Mouse (Mus musculus): ENCODE data around the gene Lct.
"Not testable (repeated sequence)": the region's sequence is repeated elsewhere in the genome, so short reads cannot be mapped to it uniquely, and the experiment has no call there.

The Lct gene

DNA sequence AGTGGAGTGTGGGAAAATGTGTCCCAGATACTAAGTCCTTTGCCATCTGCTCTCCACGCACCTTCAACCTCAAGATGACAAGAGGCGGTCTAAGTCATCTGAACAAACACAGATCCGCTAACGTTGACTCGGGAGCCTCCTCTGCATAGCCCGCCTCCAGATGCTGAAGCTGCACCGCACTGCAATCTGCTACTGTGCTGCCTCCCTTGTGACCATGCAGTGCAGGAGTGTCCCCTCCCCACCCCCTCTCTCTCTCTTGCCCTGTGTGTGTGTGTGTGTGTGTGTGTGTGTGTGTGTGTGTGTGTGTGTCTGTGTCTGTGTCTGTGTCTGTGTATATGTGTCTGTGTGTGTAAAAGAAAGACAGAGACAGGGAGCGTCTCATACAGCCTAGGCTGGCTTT, 32.8 kb downstream of the Lct start:
- no peak for DNase-seq

- DNase-seq, result peak; percentile 62
These were observed 34.6 kb downstream of the Lct start for GRCm38 (mm10) chr1:128293524-128293923.

DNA sequence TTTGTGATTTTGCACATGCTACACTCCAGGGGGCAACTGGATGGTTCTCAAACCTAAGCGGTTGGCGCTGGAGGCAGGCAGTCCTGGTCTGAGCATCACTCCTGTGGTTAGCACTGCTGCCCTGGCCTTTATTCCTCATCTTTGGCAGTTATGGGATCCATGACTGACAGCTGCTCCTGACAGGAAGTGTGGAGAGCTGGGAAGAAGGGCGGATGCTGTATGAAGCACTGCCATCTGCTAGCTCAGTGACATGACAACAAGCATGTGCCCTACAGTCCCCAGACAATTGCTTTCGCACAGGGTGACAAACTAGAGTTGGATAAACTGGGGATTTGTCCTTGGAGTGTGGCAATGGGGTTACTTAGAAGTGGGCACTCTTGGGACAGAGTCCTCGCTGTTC, 37.8 kb downstream of the Lct start:
- DNase-seq, result no peak

DNA sequence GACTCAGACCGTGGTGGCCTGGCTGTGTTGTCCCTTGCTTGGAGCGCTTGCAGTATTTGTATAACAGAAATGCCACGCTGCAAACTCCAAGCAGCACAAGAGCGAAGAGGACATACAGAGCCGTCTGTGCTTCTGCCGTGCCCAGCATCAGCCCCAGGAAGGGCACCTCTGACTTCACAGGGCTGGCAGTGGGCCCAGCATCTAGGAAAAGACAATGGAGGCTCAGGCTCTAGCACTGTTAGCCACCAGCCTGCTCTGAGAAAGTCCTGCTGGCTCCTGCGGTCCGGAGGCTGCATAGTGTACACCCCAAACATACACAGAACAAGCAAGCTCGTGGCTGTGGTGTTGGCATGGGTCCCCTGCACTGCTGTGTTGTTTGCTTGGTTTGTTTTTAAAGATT, 43.0 kb downstream of the Lct start:
- DNase-seq, result no peak

- no peak for DNase-seq
These were observed 43.9 kb downstream of the Lct start for GRCm38 (mm10) chr1:128284157-128284690.

DNA sequence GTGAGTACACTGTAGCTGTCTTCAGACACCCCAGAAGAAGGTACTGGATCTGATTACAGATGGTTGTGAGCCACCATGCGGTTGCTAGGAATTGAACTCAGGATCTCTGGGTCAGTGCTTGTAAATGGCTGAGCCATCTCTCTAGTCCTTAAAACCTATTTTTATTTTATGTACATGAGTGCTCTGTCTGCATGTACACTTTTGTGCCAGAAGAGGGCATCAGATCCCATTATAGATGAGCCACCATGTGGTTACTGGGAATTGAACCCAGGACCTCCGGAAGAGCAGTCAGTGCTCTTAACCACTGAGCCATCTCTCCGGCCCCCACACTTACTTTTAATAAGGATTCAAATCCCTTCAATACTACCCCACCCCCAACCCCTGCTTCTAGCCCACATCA, 45.2 kb downstream of the Lct start:
- DNase-seq, result no peak

GRCm38 (mm10) chr1:128281753-128282152, 46.4 kb downstream of the Lct start:
- no peak for DNase-seq

GRCm38 (mm10) chr1:128278563-128278962, 49.6 kb downstream of the Lct start:
- no peak for DNase-seq

DNA sequence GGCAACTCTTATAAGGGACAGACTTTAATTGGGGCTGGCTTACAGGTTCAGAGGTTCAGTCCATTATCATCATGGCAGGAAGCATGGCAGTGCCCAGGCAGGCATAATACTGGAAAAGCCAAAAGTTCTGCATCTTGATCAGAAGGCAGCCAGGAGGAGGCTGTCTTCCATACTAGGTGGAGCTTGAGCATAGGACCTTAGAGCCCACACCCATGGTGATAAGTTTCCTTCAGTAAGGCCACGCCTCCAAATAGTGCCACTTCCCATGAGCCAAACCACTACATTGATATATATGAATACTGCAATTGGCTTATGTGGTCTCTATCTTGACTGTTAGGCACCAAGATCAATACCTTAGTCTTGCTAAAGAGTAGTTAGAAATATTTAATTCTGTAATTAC, 52.2 kb downstream of the Lct start:
- DNase-seq, result no peak

DNA sequence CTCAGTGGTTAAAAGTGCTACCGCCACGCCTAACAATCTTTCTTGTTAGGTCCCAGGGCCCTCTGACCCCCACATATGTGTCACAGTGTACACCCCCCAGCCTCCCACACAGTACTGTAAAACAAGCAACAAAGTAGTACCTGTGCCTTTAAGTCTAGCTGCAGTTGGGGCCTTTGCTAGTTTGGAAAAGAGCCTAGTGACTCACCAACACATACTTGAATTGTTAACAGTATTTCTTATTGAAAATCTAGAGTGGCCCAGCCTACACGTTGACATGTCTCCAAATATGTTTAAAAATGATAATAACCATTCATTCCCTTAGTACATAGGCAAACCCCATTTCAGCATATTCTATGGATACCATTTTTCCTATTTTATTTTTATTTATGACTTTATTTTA, 57.4 kb downstream of the Lct start:
- no peak for DNase-seq

- DNase-seq, result not testable (repeated sequence)
These were observed 61.1 kb downstream of the Lct start for GRCm38 (mm10) chr1:128267061-128267460.

- no peak for DNase-seq
These were observed 83.3 kb downstream of the Lct start for GRCm38 (mm10) chr1:128244727-128245355.

GRCm38 (mm10) chr1:128243996-128244726, 84.0 kb downstream of the Lct start:
- DNase-seq, result peak; percentile 93

GRCm38 (mm10) chr1:128243627-128243995, 84.5 kb downstream of the Lct start, which contains the start of gene Ubxn4:
TSS of gene Ubxn4 (plus strand) at chr1:128243964.
- no peak for DNase-seq

GRCm38 (mm10) chr1:128235181-128235580, 92.9 kb downstream of the Lct start:
- DNase-seq, result no peak
